Mouse (Mus musculus) bone marrow macrophage, adult 2 months (primary cell): ENCODE results near the gene Mettl14.

Source experiments
- CTCF ChIP-seq: IDR thresholded peaks from 2 replicates; pipeline ENCODE4 v1.5.1; 2012; ENCODE audit warnings: low read depth, mild to moderate bottlenecking, low read length, moderate library complexity
- POLR2A ChIP-seq: IDR thresholded peaks from 2 replicates; pipeline ENCODE4 v1.6.1; 2012; ENCODE audit warnings: mild to moderate bottlenecking, low read depth, low read length, borderline replicate concordance

DNA sequence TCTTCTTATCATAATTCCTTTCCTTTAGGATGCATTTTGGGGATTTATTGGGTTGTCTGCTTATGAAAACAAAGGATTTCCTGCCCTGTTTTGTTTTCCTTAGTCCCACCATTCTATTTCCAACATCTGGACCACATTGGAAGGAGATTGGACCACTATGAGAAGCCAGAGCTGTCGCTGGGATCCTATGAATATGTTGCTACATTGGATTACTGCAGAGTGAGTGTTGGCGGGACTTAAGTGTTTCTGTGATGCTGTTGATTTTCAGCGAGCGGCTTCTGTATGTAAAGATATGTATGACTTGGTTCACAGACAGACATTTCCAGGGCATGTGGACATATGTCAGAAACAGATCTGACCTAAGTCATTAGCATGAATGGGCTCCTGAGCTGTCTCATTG lies 55.7 kb downstream of the Mettl14 start:
- TF ChIP-seq CTCF: no peak
- TF ChIP-seq POLR2A: no peak
